Mouse (Mus musculus) hindbrain, embryonic 13.5 days (tissue): ENCODE measurements around the gene Dio3. TPM values are rescaled to one million over a fixed set of nuclear protein-coding genes. Genes with fewer than 3 reads are reported as not detected.
A peak's percentile ranks its signal among the peaks of the same experiment; 100 is the strongest.

ENCODE experiments used
- ATAC-seq: fragments of 200-750 bp; cut with Nextera tagmentation; 2 replicates; pipeline ENCODE4 v1.8.0; 2017; ENCODE audit warnings: moderate TSS enrichment; ENCODE audit not compliant: low FRiP score
- H3K27ac ChIP-seq: fragments of 300-500 bp; sonication (generic); 2 replicates; pipeline ENCODE4 v1.5.1; 2015; ENCODE audit warnings: inconsistent platforms, mild to moderate bottlenecking, moderate library complexity
- H3K27me3 ChIP-seq: fragments of 300-500 bp; sonication (generic); 2 replicates; pipeline ENCODE4 v1.6.1; 2015; ENCODE audit warnings: mild to moderate bottlenecking, inconsistent platforms
- H3K36me3 ChIP-seq: fragments of 300-500 bp; sonication (generic); 2 replicates; pipeline ENCODE4 v1.6.1; 2015; ENCODE audit warnings: mild to moderate bottlenecking, inconsistent platforms
- H3K4me1 ChIP-seq: fragments of 300-500 bp; sonication (generic); replicated peaks from 2 replicates; pipeline ENCODE4 v1.6.1; 2015; ENCODE audit warnings: inconsistent platforms
- H3K4me2 ChIP-seq: fragments of 300-500 bp; sonication (generic); 2 replicates; pipeline ENCODE4 v1.6.1; 2015; ENCODE audit warnings: inconsistent platforms, mild to moderate bottlenecking, moderate library complexity
- H3K4me3 ChIP-seq: fragments of 300-500 bp; sonication (generic); 2 replicates; pipeline ENCODE4 v1.5.1; 2015; ENCODE audit warnings: mild to moderate bottlenecking, inconsistent platforms
- H3K9ac ChIP-seq: fragments of 300-500 bp; sonication (generic); 2 replicates; pipeline ENCODE4 v1.6.1; 2015; ENCODE audit warnings: mild to moderate bottlenecking, inconsistent platforms
- H3K9me3 ChIP-seq: fragments of 300-500 bp; sonication (generic); 2 replicates; pipeline ENCODE4 v1.6.1; 2016; ENCODE audit warnings: inconsistent platforms
- WGBS: fragments of 180-500 bp; shearing (Covaris S2); methylation state at CpG from one replicate; pipeline ENCODE4 v1.1.7; 2015; 5-methylcytosine and 5-hydroxymethylcytosine counted together
- polyA plus RNA-seq: library from polyadenylated mRNA; unstranded; fragments of >200 nt; fragmentation: Nextera tagmentation; extraction: Ambion mirVana; gene quantifications from 2 replicates; pipeline ENCODE4 v1.2.1, GENCODE M21; 2015

Dio3 gene
- polyA plus RNA-seq, result 2.1 and 2.6 TPM in 2 replicates

- Histone ChIP-seq H3K27ac (no peak within 1 kb of the TSS), H3K9me3 (no peaks in the 10 kb centered on the region), H3K4me3 (peak within 1 kb of the TSS; percentile 50), H3K27me3 (peaks cover 100% of the 10 kb centered on the region), H3K4me2 (peak within 1 kb of the TSS; percentile 68), H3K36me3 (no peaks in the 10 kb centered on the region), H3K9ac (peak within 1 kb of the TSS; percentile 64), H3K4me1 (peaks cover 37% of the 10 kb centered on the region)
- peak; percentile 49; the same call in 1 of the 2 replicates for ATAC-seq
- under 1% methylated on average over 34 of the region's 34 CpGs for WGBS
Measured at GRCm38 (mm10) chr12:110278853-110279252, at the start of gene Dio3. TSS of gene Dio3 (plus strand) at chr12:110279068.

DNA sequence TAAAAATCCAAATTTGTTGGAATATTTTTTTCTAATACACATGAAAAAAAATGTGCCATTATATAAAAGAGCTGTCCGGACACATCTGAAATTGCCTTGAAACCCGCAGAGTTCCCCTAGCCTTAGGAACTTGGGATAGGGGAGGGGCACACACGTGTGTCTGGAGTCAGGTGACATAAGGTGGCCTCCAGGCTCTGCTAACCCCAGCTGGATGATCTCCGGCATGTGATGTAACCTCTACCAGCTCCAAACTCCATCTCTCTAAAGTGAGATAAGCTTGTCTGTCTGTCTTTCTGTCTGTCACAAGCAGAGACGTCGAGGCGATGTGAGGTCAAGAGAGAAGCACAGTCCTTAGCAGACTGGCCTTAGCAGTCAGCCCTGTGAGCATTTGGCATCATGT, 48.6 kb upstream of the Dio3 start:
- ATAC-seq, result no peak

GRCm38 (mm10) chr12:110230767-110231166, 48.1 kb upstream of the Dio3 start:
- Histone ChIP-seq H3K27me3 (peaks cover 33% of the 10 kb centered on the region), H3K4me3 (no peak overlapping the region), H3K4me1 (peaks cover 5% of the 10 kb centered on the region; the same call in 1 of the 2 replicates), H3K36me3 (no peaks in the 10 kb centered on the region), H3K9me3 (no peaks in the 10 kb centered on the region), H3K9ac (no peak overlapping the region), H3K27ac (no peak overlapping the region), H3K4me2 (no peak overlapping the region)
- ATAC-seq, result no peak
- WGBS, result 86% methylated on average over 8 of the region's 8 CpGs

More for the DNA sequence above, 48.6 kb upstream of the Dio3 start:
- H3K4me2 ChIP-seq, result no peak overlapping the region
- no peaks in the 10 kb centered on the region for H3K9me3 ChIP-seq
- no peak overlapping the region for H3K4me3 ChIP-seq
- H3K4me1 ChIP-seq, result peaks cover 5% of the 10 kb centered on the region; the same call in 1 of the 2 replicates
- no peak overlapping the region for H3K9ac ChIP-seq
- peaks cover 30% of the 10 kb centered on the region for H3K27me3 ChIP-seq
- 88% methylated on average over 7 of the region's 7 CpGs for WGBS
- H3K27ac ChIP-seq, result no peak overlapping the region
- H3K36me3 ChIP-seq, result no peaks in the 10 kb centered on the region

DNA sequence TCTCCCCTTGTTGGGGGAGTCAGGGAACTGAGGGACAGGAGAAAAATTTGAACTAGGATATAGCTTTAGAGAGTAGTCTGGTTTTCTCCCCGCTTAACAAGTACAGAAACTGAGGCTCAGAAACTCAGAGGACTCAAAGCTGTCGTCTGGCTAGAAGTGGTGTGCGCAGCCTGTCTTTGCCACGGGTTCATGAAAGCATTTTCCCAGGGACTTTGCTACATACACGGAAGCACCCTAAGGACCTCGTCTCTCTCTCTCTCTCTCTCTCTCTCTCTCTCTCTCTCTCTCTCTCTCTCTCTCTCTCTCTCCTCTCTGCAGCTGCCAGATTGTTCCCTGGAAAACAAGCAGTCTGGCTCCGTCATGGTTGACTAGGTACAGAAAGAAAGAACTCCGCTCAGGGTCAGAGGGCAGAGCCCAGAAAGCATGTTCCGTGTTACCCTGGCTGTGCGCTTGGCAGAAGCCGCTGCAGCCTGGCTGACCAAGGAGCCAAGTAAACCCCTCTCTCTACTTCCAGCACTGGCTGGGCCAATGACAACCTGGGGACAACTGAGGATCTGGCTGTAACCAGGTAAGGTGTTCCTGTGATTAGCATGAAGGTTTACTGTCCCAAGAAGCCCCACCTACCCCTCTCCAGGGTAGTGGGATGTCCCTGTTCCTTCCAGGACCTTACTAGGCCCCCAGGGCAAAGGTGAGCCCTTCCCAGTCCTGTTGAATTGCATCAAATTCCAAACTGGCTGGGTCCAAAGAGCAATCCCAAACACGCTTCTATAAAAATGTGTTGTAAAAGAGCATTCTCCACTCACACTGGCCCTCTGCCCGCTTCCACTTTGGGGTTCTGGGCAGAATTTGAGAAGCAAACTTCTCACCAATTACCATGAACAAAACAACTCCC, 46.9 kb upstream of the Dio3 start:
- Histone ChIP-seq H3K4me3 (no peak overlapping the region), H3K9ac (0 out of 2 replicates have a peak overlapping the region, but pooled peaks have one; percentile 8), H3K9me3 (no peaks in the 10 kb centered on the region), H3K4me2 (no peak overlapping the region), H3K27me3 (peaks cover 31% of the 10 kb centered on the region), H3K36me3 (no peaks in the 10 kb centered on the region), H3K4me1 (peaks cover 5% of the 10 kb centered on the region; the same call in 1 of the 2 replicates), H3K27ac (no peak overlapping the region)
- 34% methylated on average over 13 of the region's 13 CpGs for WGBS
- ATAC-seq, result no peak

GRCm38 (mm10) chr12:110235908-110236307, 43.0 kb upstream of the Dio3 start:
- WGBS, result 96% methylated on average over 4 of the region's 4 CpGs

DNA sequence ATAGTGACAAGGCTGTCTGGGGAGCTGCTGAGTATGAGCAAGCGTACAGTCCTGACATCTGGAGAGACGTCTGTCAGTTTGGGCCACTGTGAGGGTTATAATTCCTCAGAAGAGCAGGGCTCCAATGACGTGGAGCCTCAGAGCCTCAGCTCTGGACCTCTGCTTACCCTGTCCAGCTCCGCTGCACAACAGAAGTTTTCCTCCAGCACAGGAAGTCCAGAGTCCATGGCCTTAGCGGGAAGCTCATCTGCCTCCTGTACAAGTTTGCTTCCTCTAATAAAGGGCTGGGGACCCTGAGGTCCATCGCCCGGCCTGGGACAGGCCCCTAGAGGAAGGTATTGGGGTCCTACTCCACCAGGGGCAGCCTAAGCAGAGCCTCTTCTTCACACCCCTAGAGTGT, 41.8 kb upstream of the Dio3 start:
- Histone ChIP-seq H3K27me3 (peaks cover 16% of the 10 kb centered on the region), H3K9ac (no peak overlapping the region), H3K36me3 (no peaks in the 10 kb centered on the region), H3K27ac (no peak overlapping the region), H3K4me3 (no peak overlapping the region), H3K9me3 (no peaks in the 10 kb centered on the region), H3K4me1 (peaks cover 3% of the 10 kb centered on the region; the same call in 1 of the 2 replicates), H3K4me2 (no peak overlapping the region)
- ATAC-seq, result no peak
- 87% methylated on average over 7 of the region's 7 CpGs for WGBS

More at GRCm38 (mm10) chr12:110235908-110236307, 43.0 kb upstream of the Dio3 start:
- H3K27me3 ChIP-seq, result peaks cover 18% of the 10 kb centered on the region
- no peaks in the 10 kb centered on the region for H3K9me3 ChIP-seq
- H3K4me1 ChIP-seq, result peaks cover 5% of the 10 kb centered on the region; the same call in 1 of the 2 replicates
- ATAC-seq, result no peak
- H3K27ac ChIP-seq, result no peak overlapping the region
- no peak overlapping the region for H3K4me2 ChIP-seq
- H3K36me3 ChIP-seq, result no peaks in the 10 kb centered on the region
- H3K4me3 ChIP-seq, result no peak overlapping the region
- H3K9ac ChIP-seq, result no peak overlapping the region

DNA sequence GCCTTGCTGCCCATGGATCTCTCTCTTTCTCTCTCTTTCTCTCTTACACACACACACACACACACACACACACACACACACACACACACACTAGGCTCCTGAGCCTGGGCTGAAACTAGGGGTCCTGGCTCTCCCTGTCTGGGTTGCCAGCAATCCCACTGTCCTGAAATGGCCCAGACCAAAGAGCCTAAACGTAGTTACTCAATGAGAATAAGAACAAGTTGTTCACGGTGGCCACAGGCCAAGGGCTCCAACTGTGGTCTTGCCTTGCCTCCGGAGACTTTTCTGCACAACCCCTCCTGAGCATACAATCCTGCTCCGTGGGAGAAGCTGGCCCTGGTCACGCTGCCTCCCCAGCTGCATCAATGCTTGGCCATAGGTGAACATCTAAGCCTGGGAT, 39.5 kb upstream of the Dio3 start:
- Histone ChIP-seq H3K9ac (no peak overlapping the region), H3K27ac (no peak overlapping the region), H3K27me3 (peaks cover 4% of the 10 kb centered on the region; the same call in 1 of the 2 replicates), H3K4me2 (no peak overlapping the region), H3K36me3 (no peaks in the 10 kb centered on the region), H3K4me1 (no peaks in the 10 kb centered on the region), H3K4me3 (no peak overlapping the region), H3K9me3 (no peaks in the 10 kb centered on the region)
- no peak for ATAC-seq
- WGBS, result 93% methylated on average over 5 of the region's 5 CpGs

DNA sequence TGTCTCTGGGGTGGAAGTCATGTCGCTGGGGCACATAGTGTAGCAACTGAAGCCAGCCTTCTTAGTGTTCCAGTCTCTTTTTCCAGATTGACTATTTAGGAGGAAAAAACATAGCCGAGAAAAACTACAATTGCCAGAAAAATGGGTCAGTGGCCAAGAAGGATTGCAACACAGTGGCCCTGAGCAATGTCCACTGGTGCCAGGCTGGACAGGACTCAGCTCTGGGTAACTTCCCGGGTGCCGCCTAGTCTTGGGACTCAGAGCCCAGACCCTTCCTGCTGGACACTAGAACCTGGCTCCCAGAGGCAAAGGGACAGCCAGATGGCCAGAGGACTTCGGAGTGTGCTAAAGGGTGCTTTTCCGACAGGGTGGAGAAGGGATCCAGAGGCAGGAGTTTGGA, 34.3 kb upstream of the Dio3 start:
- no peak overlapping the region for H3K9ac ChIP-seq
- H3K36me3 ChIP-seq, result no peaks in the 10 kb centered on the region
- no peak overlapping the region for H3K27ac ChIP-seq
- H3K9me3 ChIP-seq, result no peaks in the 10 kb centered on the region
- no peak overlapping the region for H3K4me3 ChIP-seq
- no peaks in the 10 kb centered on the region for H3K4me1 ChIP-seq
- ATAC-seq, result no peak
- no peak overlapping the region for H3K4me2 ChIP-seq
- no peaks in the 10 kb centered on the region for H3K27me3 ChIP-seq
- WGBS, result 90% methylated on average over 6 of the region's 6 CpGs

GRCm38 (mm10) chr12:110245461-110245860, 33.4 kb upstream of the Dio3 start:
- Histone ChIP-seq H3K27ac (no peak overlapping the region), H3K4me2 (no peak overlapping the region), H3K4me3 (no peak overlapping the region), H3K9ac (no peak overlapping the region), H3K36me3 (no peaks in the 10 kb centered on the region), H3K9me3 (no peaks in the 10 kb centered on the region), H3K27me3 (no peaks in the 10 kb centered on the region), H3K4me1 (no peaks in the 10 kb centered on the region)
- ATAC-seq, result no peak
- WGBS, result 95% methylated on average over 4 of the region's 4 CpGs

GRCm38 (mm10) chr12:110252163-110252575, 26.7 kb upstream of the Dio3 start:
- Histone ChIP-seq H3K27ac (no peak overlapping the region), H3K4me1 (0 out of 2 replicates have a peak, but pooled peaks cover 6% of the 10 kb centered on the region), H3K4me2 (no peak overlapping the region), H3K9ac (no peak overlapping the region), H3K4me3 (no peak overlapping the region), H3K9me3 (no peaks in the 10 kb centered on the region), H3K27me3 (peaks cover 16% of the 10 kb centered on the region; the same call in 1 of the 2 replicates), H3K36me3 (no peaks in the 10 kb centered on the region)
- 29% methylated on average over 10 of the region's 10 CpGs for WGBS
- ATAC-seq, result no peak

DNA sequence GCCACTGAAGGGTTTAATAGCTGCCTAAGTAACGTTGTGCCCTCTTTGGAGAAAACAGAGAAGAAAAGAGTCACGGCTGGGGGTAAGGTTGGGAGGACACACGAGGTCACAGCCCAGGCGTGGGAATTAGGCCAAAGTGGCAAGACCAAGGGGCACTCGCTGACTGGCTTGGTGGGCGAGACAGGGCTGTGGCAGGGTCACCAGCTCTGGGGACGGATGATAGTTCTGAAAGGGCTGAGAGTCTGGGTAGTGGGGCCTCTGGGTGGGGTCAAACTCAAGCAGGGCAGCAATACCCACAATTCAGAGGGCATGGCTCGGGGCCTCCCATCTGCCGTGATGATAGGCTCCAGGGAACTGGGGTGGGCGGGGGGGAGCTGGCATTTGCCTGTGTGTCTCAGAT, 23.1 kb upstream of the Dio3 start:
- H3K4me3 ChIP-seq, result no peak overlapping the region
- no peak for ATAC-seq
- H3K27me3 ChIP-seq, result peaks cover 16% of the 10 kb centered on the region; the same call in 1 of the 2 replicates
- H3K9me3 ChIP-seq, result no peaks in the 10 kb centered on the region
- H3K4me1 ChIP-seq, result 0 out of 2 replicates have a peak, but pooled peaks cover 6% of the 10 kb centered on the region
- H3K36me3 ChIP-seq, result no peaks in the 10 kb centered on the region
- H3K9ac ChIP-seq, result no peak overlapping the region
- no peak overlapping the region for H3K27ac ChIP-seq
- no peak overlapping the region for H3K4me2 ChIP-seq
- 49% methylated on average over 10 of the region's 10 CpGs for WGBS

DNA sequence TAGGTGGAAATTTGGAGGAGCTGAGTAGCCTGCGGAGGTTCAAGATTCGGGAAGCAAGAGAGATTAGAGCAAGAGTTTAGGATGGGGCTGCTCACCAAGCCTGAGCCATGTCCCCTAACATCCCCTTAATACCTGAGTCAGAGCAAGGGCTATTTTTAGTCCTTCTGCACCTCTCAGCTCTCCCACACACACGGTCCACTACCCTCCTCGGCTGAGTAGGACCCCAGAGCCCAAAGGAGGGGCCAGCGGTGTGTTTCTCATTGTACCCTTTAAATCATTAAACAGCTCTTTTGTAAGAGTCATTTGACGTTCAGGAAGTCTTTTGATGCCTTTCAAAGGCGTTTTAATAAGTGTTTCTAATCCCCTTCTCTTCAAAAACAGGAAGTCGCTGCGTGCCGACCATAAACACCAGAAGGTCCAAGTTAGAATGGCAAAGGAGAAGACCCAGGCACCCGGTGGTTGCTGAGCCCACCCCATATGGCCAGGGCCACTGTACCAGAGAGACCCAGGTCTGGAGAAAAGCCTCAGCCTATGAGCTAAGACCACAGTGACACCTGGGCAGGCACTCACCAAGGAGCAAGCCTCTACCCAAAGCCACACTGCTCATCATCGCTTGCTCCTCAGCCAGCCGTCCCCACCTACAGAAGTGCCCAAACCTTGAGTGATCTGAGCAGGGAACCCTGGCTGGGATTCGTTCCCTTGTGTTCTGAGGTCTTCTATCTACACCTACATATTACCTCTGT, 22.2 kb upstream of the Dio3 start:
- no peak for ATAC-seq
- Histone ChIP-seq H3K4me2 (no peak overlapping the region), H3K36me3 (no peaks in the 10 kb centered on the region), H3K27me3 (peaks cover 14% of the 10 kb centered on the region; the same call in 1 of the 2 replicates), H3K4me3 (no peak overlapping the region), H3K9me3 (no peaks in the 10 kb centered on the region), H3K27ac (no peak overlapping the region), H3K9ac (no peak overlapping the region), H3K4me1 (0 out of 2 replicates have a peak, but pooled peaks cover 6% of the 10 kb centered on the region)
- 51% methylated on average over 14 of the region's 14 CpGs for WGBS
